Mouse (Mus musculus): ENCODE results near the gene Resf1. TPM values are rescaled to one million over a fixed set of nuclear protein-coding genes. Genes with fewer than 3 reads are reported as not detected.

Resf1 gene
- total and polyA plus RNA-seq, 2 experiments from 2014 or later = 22.4 to 25.1 TPM

DNA sequence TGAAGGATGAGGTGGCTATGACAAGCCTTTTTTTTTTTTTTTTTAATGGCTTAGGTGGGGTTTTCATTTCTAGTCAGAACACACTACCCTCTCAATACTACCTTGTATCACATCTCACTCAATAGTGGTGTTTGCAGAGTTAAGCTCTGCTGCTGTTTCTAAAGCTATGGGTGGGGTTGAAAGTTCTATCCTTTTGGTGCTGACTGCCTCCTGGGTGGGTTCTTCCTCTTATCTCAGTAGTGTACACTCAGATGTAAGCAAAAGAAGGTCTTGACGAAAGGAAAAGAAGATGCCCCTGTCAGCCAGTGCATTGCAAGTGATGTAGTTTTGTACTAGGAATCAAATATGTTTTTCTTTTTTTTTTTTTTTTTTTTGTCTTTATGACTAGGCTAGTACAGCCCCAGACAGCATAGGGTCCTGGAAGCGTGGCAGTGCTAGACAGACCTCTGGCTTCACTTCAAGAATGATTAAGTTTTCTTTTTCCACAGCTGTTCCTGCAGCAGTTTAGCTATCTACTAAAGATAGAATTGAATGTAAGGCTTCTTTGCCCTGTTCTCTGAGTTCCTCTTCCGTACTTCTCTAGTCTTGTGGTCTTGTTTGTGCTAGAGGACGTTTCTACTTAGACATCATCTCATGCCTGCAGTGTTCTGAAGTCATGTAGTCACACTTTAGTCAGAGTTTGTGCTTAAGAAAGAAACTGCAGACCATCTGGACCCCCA is 14.5 kb downstream of the Resf1 start:
- H3K4me3 ChIP-seq (ENCODE audit: low read length) = no peak overlapping the region
- H3K27ac ChIP-seq = no peak overlapping the region
- no peaks in the 10 kb centered on the region for H3K27me3 ChIP-seq (ENCODE audit: insufficient read depth, low read length)
- no peak for TF ChIP-seq CTCF (IDR thresholded peaks at IDR 0.05; ENCODE audit: low read depth)
- H3K4me1 ChIP-seq (ENCODE audit: insufficient read depth, low read length) = no peaks in the 10 kb centered on the region
- DNase-seq (ENCODE audit: low spot score) = no peak
- no peak overlapping the region for H3K9ac ChIP-seq (replicated peaks; ENCODE audit: low read length)
- H3K36me3 ChIP-seq (ENCODE audit: insufficient read depth, low read length) = peaks cover 50% of the 10 kb centered on the region
- no peak overlapping the region for H3K4me2 ChIP-seq (ENCODE audit: low read depth, low read length)
- 93% methylated on average over 4 of the region's 4 CpGs for WGBS
- ATAC-seq = no peak
- no peaks in the 10 kb centered on the region for H3K9me3 ChIP-seq (ENCODE audit: low read length)

GRCm38 (mm10) chr6:149324242-149324633 is 15.0 kb downstream of the Resf1 start:
- H3K36me3 ChIP-seq (ENCODE audit: insufficient read depth, low read length) = peaks cover 54% of the 10 kb centered on the region
- no peak for DNase-seq (ENCODE audit: low spot score)
- H3K4me2 ChIP-seq (ENCODE audit: low read depth, low read length) = no peak overlapping the region
- WGBS = 98% methylated on average over 6 of the region's 6 CpGs
- H3K9me3 ChIP-seq (ENCODE audit: low read length) = no peaks in the 10 kb centered on the region
- no peak for ATAC-seq
- no peak overlapping the region for H3K27ac ChIP-seq
- H3K4me3 ChIP-seq (ENCODE audit: low read length) = no peak overlapping the region
- H3K9ac ChIP-seq (replicated peaks; ENCODE audit: low read length) = no peak overlapping the region
- H3K4me1 ChIP-seq (ENCODE audit: insufficient read depth, low read length) = no peaks in the 10 kb centered on the region
- H3K27me3 ChIP-seq (ENCODE audit: insufficient read depth, low read length) = no peaks in the 10 kb centered on the region
- TF ChIP-seq CTCF (IDR thresholded peaks at IDR 0.05; ENCODE audit: low read depth) = no peak

- Histone ChIP-seq H3K27ac (no peak overlapping the region), H3K4me2 (ENCODE audit: low read depth, low read length) (no peak overlapping the region), H3K9me3 (ENCODE audit: low read length) (no peaks in the 10 kb centered on the region), H3K4me1 (ENCODE audit: insufficient read depth, low read length) (no peaks in the 10 kb centered on the region), H3K4me3 (ENCODE audit: low read length) (no peak overlapping the region), H3K36me3 (ENCODE audit: insufficient read depth, low read length) (peaks cover 38% of the 10 kb centered on the region), H3K9ac (replicated peaks; ENCODE audit: low read length) (no peak overlapping the region), H3K27me3 (ENCODE audit: insufficient read depth, low read length) (no peaks in the 10 kb centered on the region)
- ATAC-seq (no peak), DNase-seq (ENCODE audit: low spot score) (no peak)
- 96% methylated on average over 4 of the region's 4 CpGs for WGBS
- no peak for TF ChIP-seq CTCF (IDR thresholded peaks at IDR 0.05; ENCODE audit: low read depth)
Observed at GRCm38 (mm10) chr6:149329071-149329470, 19.9 kb downstream of the Resf1 start.

DNA sequence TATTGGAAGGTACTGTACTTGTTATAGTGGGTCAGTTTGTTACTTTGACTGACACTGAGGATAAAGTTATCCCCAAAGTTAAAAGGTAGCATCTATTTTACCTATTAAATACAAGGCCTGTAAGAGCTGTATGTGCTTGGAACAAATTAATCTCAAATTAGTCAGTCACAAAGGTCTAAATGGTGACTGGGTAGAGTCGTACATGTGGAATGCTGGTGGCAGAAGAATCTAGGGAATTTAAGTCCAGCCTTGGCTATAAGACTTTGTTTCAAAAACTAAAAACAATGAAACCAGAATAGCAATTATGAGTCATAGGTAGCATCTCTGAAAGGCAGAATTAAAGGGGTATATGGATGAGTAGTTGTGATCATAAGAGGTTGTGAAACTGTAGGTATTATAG is 21.1 kb downstream of the Resf1 start:
- no peaks in the 10 kb centered on the region for H3K4me1 ChIP-seq (ENCODE audit: insufficient read depth, low read length)
- no peak for TF ChIP-seq CTCF (IDR thresholded peaks at IDR 0.05; ENCODE audit: low read depth)
- H3K9ac ChIP-seq (replicated peaks; ENCODE audit: low read length) = no peak overlapping the region
- no peak overlapping the region for H3K27ac ChIP-seq
- H3K9me3 ChIP-seq (ENCODE audit: low read length) = no peaks in the 10 kb centered on the region
- 85% methylated on average over 1 of the region's 1 CpGs for WGBS
- peaks cover 38% of the 10 kb centered on the region for H3K36me3 ChIP-seq (ENCODE audit: insufficient read depth, low read length)
- DNase-seq (ENCODE audit: low spot score) (no peak), ATAC-seq (no peak)
- no peak overlapping the region for H3K4me2 ChIP-seq (ENCODE audit: low read depth, low read length)
- no peak overlapping the region for H3K4me3 ChIP-seq (ENCODE audit: low read length)
- no peaks in the 10 kb centered on the region for H3K27me3 ChIP-seq (ENCODE audit: insufficient read depth, low read length)

DNA sequence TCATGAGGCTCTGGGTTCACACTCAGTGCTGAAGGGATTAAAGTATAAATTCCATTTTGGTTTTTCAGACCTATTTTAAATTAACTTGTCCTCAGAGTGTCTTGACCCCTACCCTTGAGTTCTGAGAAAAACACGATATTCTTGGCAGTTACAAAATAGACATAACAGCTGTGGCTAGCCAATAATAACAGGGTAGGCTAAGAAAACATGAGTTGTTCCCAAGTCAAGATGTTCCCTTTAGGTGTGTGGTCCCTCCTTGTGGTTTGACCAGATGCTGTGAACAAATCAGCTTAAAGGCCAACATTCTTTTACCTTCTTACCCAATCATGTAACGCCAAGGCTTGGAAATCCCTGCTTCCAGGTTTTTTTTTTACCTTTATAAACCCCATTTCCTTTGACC is 23.8 kb downstream of the Resf1 start:
- DNase-seq (ENCODE audit: low spot score) (no peak), ATAC-seq (no peak)
- no peak overlapping the region for H3K4me3 ChIP-seq (ENCODE audit: low read length)
- peaks cover 13% of the 10 kb centered on the region; the same call in 1 of the 2 replicates for H3K36me3 ChIP-seq (ENCODE audit: insufficient read depth, low read length)
- no peaks in the 10 kb centered on the region for H3K9me3 ChIP-seq (ENCODE audit: low read length)
- no peak overlapping the region for H3K27ac ChIP-seq
- no peaks in the 10 kb centered on the region for H3K27me3 ChIP-seq (ENCODE audit: insufficient read depth, low read length)
- 88% methylated on average over 2 of the region's 2 CpGs for WGBS
- H3K9ac ChIP-seq (replicated peaks; ENCODE audit: low read length) = no peak overlapping the region
- no peaks in the 10 kb centered on the region for H3K4me1 ChIP-seq (ENCODE audit: insufficient read depth, low read length)
- H3K4me2 ChIP-seq (ENCODE audit: low read depth, low read length) = no peak overlapping the region
- no peak for TF ChIP-seq CTCF (IDR thresholded peaks at IDR 0.05; ENCODE audit: low read depth)

DNA sequence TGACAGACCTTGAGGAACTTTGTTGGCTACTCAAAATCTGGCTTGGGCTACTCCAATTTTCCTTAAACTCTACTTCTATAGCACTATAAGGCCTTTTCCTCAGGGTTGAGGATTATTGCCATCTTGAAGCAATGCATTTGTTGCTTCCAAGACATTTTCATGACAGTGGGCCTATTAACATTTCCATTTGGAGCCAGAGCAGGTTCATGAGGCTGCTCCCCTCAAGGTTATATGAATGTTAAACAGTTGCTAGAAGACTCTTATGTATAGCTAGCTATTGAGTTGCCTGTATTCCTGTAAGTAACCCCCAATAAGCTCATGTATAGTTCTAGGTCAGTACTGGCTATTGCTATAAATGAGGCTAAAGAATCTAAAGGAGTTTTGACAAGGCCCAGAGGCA is 28.8 kb downstream of the Resf1 start:
- Histone ChIP-seq H3K36me3 (ENCODE audit: insufficient read depth, low read length) (0 out of 2 replicates have a peak, but pooled peaks cover 5% of the 10 kb centered on the region), H3K4me2 (ENCODE audit: low read depth, low read length) (no peak overlapping the region), H3K9me3 (ENCODE audit: low read length) (no peaks in the 10 kb centered on the region), H3K4me1 (ENCODE audit: insufficient read depth, low read length) (no peaks in the 10 kb centered on the region), H3K4me3 (ENCODE audit: low read length) (no peak overlapping the region), H3K9ac (replicated peaks; ENCODE audit: low read length) (no peak overlapping the region), H3K27ac (no peak overlapping the region), H3K27me3 (ENCODE audit: insufficient read depth, low read length) (no peaks in the 10 kb centered on the region)
- ATAC-seq (no peak), DNase-seq (ENCODE audit: low spot score) (no peak)
- no peak for TF ChIP-seq CTCF (IDR thresholded peaks at IDR 0.05; ENCODE audit: low read depth)

DNA sequence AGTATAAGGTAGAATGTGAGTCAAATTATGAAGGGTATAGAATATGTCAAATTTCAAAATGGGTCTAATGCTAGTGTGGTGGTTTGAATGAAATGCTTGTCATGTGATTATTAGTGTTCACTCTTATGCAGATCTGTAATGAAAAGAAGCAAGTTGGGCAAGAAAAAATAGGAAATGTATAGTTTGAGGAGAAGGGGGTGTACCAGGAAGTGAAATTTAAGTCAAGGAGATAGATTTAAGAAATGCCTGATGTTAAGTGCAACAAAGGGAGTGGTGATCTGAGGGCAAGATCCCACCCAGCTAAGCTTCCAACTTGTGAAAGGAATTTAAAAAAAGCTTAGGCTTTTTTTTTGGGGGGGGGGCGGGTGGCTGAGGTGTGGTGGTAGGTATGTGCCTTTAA is 29.4 kb downstream of the Resf1 start:
- 100% methylated on average over 1 of the region's 1 CpGs for WGBS
- no peak overlapping the region for H3K4me2 ChIP-seq (ENCODE audit: low read depth, low read length)
- no peaks in the 10 kb centered on the region for H3K9me3 ChIP-seq (ENCODE audit: low read length)
- no peak overlapping the region for H3K27ac ChIP-seq
- no peak overlapping the region for H3K9ac ChIP-seq (replicated peaks; ENCODE audit: low read length)
- ATAC-seq (no peak), DNase-seq (ENCODE audit: low spot score) (no peak)
- no peaks in the 10 kb centered on the region for H3K4me1 ChIP-seq (ENCODE audit: insufficient read depth, low read length)
- 0 out of 2 replicates have a peak, but pooled peaks cover 2% of the 10 kb centered on the region for H3K36me3 ChIP-seq (ENCODE audit: insufficient read depth, low read length)
- no peak for TF ChIP-seq CTCF (IDR thresholded peaks at IDR 0.05; ENCODE audit: low read depth)
- no peaks in the 10 kb centered on the region for H3K27me3 ChIP-seq (ENCODE audit: insufficient read depth, low read length)
- no peak overlapping the region for H3K4me3 ChIP-seq (ENCODE audit: low read length)

All from hindbrain, postnatal 0 days (tissue).